Mouse (Mus musculus) cerebellum, adult (tissue): ENCODE measurements around the gene D630045J12Rik.

Experiments used
- ATAC-seq: cut with Nextera tagmentation; 2 replicates; pipeline ENCODE4 v1.9.2; 2017; ENCODE audit warnings: mild to moderate bottlenecking, moderate library complexity, mixed read lengths; ENCODE audit not compliant: insufficient number of reproducible peaks, low FRiP score, low TSS enrichment

D630045J12Rik gene

GRCm38 (mm10) chr6:38109160-38109795, 144.5 kb downstream of the D630045J12Rik start, which contains the start of gene Tmem213:
Gene Tmem213 (plus strand): TSS chr6:38109255.
- no peak for ATAC-seq

GRCm38 (mm10) chr6:38108449-38108848, 145.4 kb downstream of the D630045J12Rik start:
- no peak for ATAC-seq

GRCm38 (mm10) chr6:38105924-38106323, 147.9 kb downstream of the D630045J12Rik start:
- no peak for ATAC-seq

- no peak for ATAC-seq
Measured at GRCm38 (mm10) chr6:38103775-38104174, 150.0 kb downstream of the D630045J12Rik start.

- no peak for ATAC-seq
Measured at GRCm38 (mm10) chr6:38102216-38102795, 151.5 kb downstream of the D630045J12Rik start.

GRCm38 (mm10) chr6:38096961-38097370, 156.8 kb downstream of the D630045J12Rik start:
- no peak for ATAC-seq

GRCm38 (mm10) chr6:38094701-38095100, 159.1 kb downstream of the D630045J12Rik start:
- no peak for ATAC-seq

- no peak for ATAC-seq
Measured at GRCm38 (mm10) chr6:38092539-38092938, 161.3 kb downstream of the D630045J12Rik start.

GRCm38 (mm10) chr6:38087242-38088026, 166.4 kb downstream of the D630045J12Rik start:
- no peak for ATAC-seq

GRCm38 (mm10) chr6:38083204-38083603, 170.6 kb downstream of the D630045J12Rik start:
- no peak for ATAC-seq

- no peak for ATAC-seq
Measured at GRCm38 (mm10) chr6:38081727-38082341, 172.0 kb downstream of the D630045J12Rik start.

- no peak for ATAC-seq
Measured at GRCm38 (mm10) chr6:38080364-38080763, 173.4 kb downstream of the D630045J12Rik start.

GRCm38 (mm10) chr6:38073592-38073991, 180.2 kb downstream of the D630045J12Rik start:
- no peak for ATAC-seq
